19 mouse cellular contexts compared by ENCODE assay signal in the genomic region with DNA sequence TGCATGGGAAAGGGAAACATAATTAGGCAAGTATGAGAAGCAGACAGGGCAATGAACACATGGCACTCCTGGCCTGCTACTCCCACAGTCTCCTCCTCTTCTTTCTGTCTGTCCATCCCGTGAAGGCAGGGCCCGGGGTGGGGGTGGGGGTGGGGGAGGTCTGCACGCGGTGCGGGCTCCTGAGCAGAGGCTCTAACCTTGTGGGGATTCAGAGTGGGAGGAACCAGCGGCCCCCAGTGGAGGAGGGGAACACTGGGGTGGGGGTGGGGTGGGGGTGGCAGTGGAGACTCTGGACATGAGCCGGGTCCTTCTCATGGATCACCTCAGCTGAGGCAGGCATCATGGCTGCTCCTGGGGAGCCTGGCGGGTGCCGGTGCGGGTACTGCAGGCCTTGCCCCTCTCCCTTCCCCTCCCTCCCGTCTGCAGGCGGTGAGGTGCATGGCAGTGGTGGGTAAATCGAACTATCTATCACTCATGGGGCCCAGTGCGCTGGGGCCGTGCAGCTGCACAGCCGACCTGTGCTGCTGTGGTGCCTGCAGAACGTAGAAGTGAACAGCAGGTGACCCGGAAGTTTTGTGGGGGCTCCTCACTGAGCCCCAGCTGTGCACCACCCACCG.
A peak's percentile ranks its signal among the peaks of the same experiment; 100 is the strongest.
DNase-seq lines count a peak whose midpoint lies in the region; ATAC-seq and TF ChIP-seq lines count a peak whose summit lies in the region.
"Had no signal": no experiment of that assay in that cellular context is flagged by ENCODE, and none has a peak within 500 bp of the region (broad histone marks: within the 10 kb centered on the region; RNA-seq: fewer than 3 reads in every experiment).

No protein-coding gene starts in this region.

- TF ChIP-seq CTCF in intestine, postnatal 0 days (IDR thresholded peaks at IDR 0.05; ENCODE audit: low read depth) = no peak
- TF ChIP-seq CTCF in midbrain, postnatal 0 days (IDR thresholded peaks at IDR 0.05) = no peak

- peaks cover 6% of the 10 kb centered on the region; the same call in 1 of the 2 replicates for H3K9me3 ChIP-seq in heart, embryonic 13.5 days
- H3K9me3 ChIP-seq in intestine, postnatal 0 days (ENCODE audit: control insufficient read depth) = no peaks in the 10 kb centered on the region
- no peaks in the 10 kb centered on the region for H3K9me3 ChIP-seq in intestine, embryonic 16.5 days (ENCODE audit: control insufficient read depth, low read length)
- no peaks in the 10 kb centered on the region for H3K9me3 ChIP-seq in midbrain, embryonic 14.5 days (ENCODE audit: control insufficient read depth, low read length)
- H3K9me3 ChIP-seq in midbrain, postnatal 0 days (ENCODE audit: low read length) = no peaks in the 10 kb centered on the region
- no peaks in the 10 kb centered on the region for H3K9me3 ChIP-seq in embryonic facial prominence, embryonic 13.5 days
- H3K9me3 ChIP-seq: limb, embryonic 12.5 days had no signal

- peak overlapping the region; percentile 44 for H3K4me2 ChIP-seq in heart, embryonic 13.5 days
- no peak overlapping the region for H3K4me2 ChIP-seq in intestine, postnatal 0 days (replicated peaks; ENCODE audit: low read depth)
- no peak overlapping the region for H3K4me2 ChIP-seq in intestine, embryonic 16.5 days (ENCODE audit: low read depth, low read length)
- no peak overlapping the region for H3K4me2 ChIP-seq in midbrain, embryonic 14.5 days (ENCODE audit: low read length)
- no peak overlapping the region for H3K4me2 ChIP-seq in midbrain, postnatal 0 days (ENCODE audit: low read depth, low read length, poor library complexity, severe bottlenecking)
- no peak overlapping the region for H3K4me2 ChIP-seq in embryonic facial prominence, embryonic 13.5 days
- H3K4me2 ChIP-seq: limb, embryonic 12.5 days had no signal

- intact Hi-C loops in heart, postnatal 14 days (cut with DNase I) = no loop called here

- H3K9ac ChIP-seq in heart, embryonic 13.5 days = no peak overlapping the region
- H3K9ac ChIP-seq in intestine, postnatal 0 days (ENCODE audit: low read depth, low read length) = no peak overlapping the region
- no peak overlapping the region for H3K9ac ChIP-seq in intestine, embryonic 16.5 days (ENCODE audit: low read depth, low read length)
- H3K9ac ChIP-seq in midbrain, embryonic 14.5 days (replicated peaks; ENCODE audit: low read length) = no peak overlapping the region
- no peak overlapping the region for H3K9ac ChIP-seq in midbrain, postnatal 0 days (replicated peaks; ENCODE audit: low read length, poor library complexity, severe bottlenecking)
- no peak overlapping the region for H3K9ac ChIP-seq in embryonic facial prominence, embryonic 13.5 days
- H3K9ac ChIP-seq: limb, embryonic 12.5 days; liver, embryonic 14.5 days had no signal

- no peaks in the 10 kb centered on the region for H3K27me3 ChIP-seq in heart, embryonic 13.5 days (replicated peaks)
- H3K27me3 ChIP-seq in intestine, postnatal 0 days (replicated peaks; ENCODE audit: control insufficient read depth, insufficient read depth, low read length) = no peaks in the 10 kb centered on the region
- no peaks in the 10 kb centered on the region for H3K27me3 ChIP-seq in intestine, embryonic 16.5 days (replicated peaks; ENCODE audit: control insufficient read depth, insufficient read depth, low read length)
- H3K27me3 ChIP-seq in midbrain, embryonic 14.5 days (ENCODE audit: control insufficient read depth, insufficient read depth, low read length) = no peaks in the 10 kb centered on the region
- H3K27me3 ChIP-seq in midbrain, postnatal 0 days (ENCODE audit: insufficient read depth, low read length) = no peaks in the 10 kb centered on the region
- no peaks in the 10 kb centered on the region for H3K27me3 ChIP-seq in embryonic facial prominence, embryonic 13.5 days
- H3K27me3 ChIP-seq: limb, embryonic 12.5 days had no signal

- DNase-seq in heart, postnatal 14 days = no peak
- no peak for DNase-seq in midbrain, embryonic 14.5 days
- no peak for DNase-seq in midbrain, postnatal 0 days (ENCODE audit: low spot score)
- no peak for DNase-seq in frontal cortex, postnatal 36 days (ENCODE audit: low spot score in 2 of 2)
- DNase-seq: adrenal gland, adult 2 months; cerebellum, postnatal 14 days; embryo, embryonic 11 days; gastrocnemius, adult 2 months; kidney, postnatal 10 days; thymus, adult 2 months had no signal

- H3K36me3 ChIP-seq in heart, embryonic 13.5 days = no peaks in the 10 kb centered on the region
- no peaks in the 10 kb centered on the region for H3K36me3 ChIP-seq in intestine, postnatal 0 days (ENCODE audit: control insufficient read depth, insufficient read depth)
- H3K36me3 ChIP-seq in intestine, embryonic 16.5 days (ENCODE audit: control insufficient read depth, insufficient read depth, low read length) = no peaks in the 10 kb centered on the region
- no peaks in the 10 kb centered on the region for H3K36me3 ChIP-seq in midbrain, embryonic 14.5 days (ENCODE audit: control insufficient read depth, insufficient read depth, low read length)
- no peaks in the 10 kb centered on the region for H3K36me3 ChIP-seq in midbrain, postnatal 0 days (ENCODE audit: insufficient read depth, low read length)
- H3K36me3 ChIP-seq in embryonic facial prominence, embryonic 13.5 days = no peaks in the 10 kb centered on the region
- H3K36me3 ChIP-seq: limb, embryonic 12.5 days had no signal

- H3K4me1 ChIP-seq in heart, embryonic 13.5 days = no peaks in the 10 kb centered on the region
- no peaks in the 10 kb centered on the region for H3K4me1 ChIP-seq in intestine, postnatal 0 days (replicated peaks; ENCODE audit: control insufficient read depth, insufficient read depth, low read length)
- no peaks in the 10 kb centered on the region for H3K4me1 ChIP-seq in intestine, embryonic 16.5 days (ENCODE audit: control insufficient read depth, insufficient read depth, low read length)
- no peaks in the 10 kb centered on the region for H3K4me1 ChIP-seq in midbrain, embryonic 14.5 days (ENCODE audit: control insufficient read depth, insufficient read depth, low read length)
- H3K4me1 ChIP-seq in midbrain, postnatal 0 days (ENCODE audit: insufficient read depth, low read length) = no peaks in the 10 kb centered on the region
- no peaks in the 10 kb centered on the region for H3K4me1 ChIP-seq in embryonic facial prominence, embryonic 13.5 days
- H3K4me1 ChIP-seq: limb, embryonic 12.5 days had no signal

- no peak overlapping the region for H3K27ac ChIP-seq in heart, embryonic 13.5 days (replicated peaks)
- H3K27ac ChIP-seq in intestine, postnatal 0 days (ENCODE audit: low read depth, low read length) = no peak overlapping the region
- no peak overlapping the region for H3K27ac ChIP-seq in intestine, embryonic 16.5 days (ENCODE audit: low read length)
- H3K27ac ChIP-seq in midbrain, embryonic 14.5 days (replicated peaks; ENCODE audit: low read depth, low read length) = no peak overlapping the region
- H3K27ac ChIP-seq in midbrain, postnatal 0 days (ENCODE audit: low read depth, low read length) = no peak overlapping the region
- H3K27ac ChIP-seq in embryonic facial prominence, embryonic 13.5 days = no peak overlapping the region
- H3K27ac ChIP-seq: gastrocnemius, adult 2 months; limb, embryonic 12.5 days; liver, embryonic 14.5 days had no signal

- peak overlapping the region; percentile 18 for H3K4me3 ChIP-seq in heart, embryonic 13.5 days
- H3K4me3 ChIP-seq in intestine, postnatal 0 days (ENCODE audit: low read depth, low read length) = no peak overlapping the region
- H3K4me3 ChIP-seq in intestine, embryonic 16.5 days (ENCODE audit: low read length) = no peak overlapping the region
- H3K4me3 ChIP-seq in midbrain, embryonic 14.5 days (replicated peaks; ENCODE audit: low read depth, low read length) = no peak overlapping the region
- no peak overlapping the region for H3K4me3 ChIP-seq in midbrain, postnatal 0 days (ENCODE audit: low read depth, low read length)
- H3K4me3 ChIP-seq in embryonic facial prominence, embryonic 13.5 days = no peak overlapping the region
- H3K4me3 ChIP-seq: gastrocnemius, adult 2 months; limb, embryonic 12.5 days; myocyte had no signal

- no peak for ATAC-seq in heart, embryonic 13.5 days (ENCODE audit: extremely low read depth, insufficient number of reproducible peaks, low FRiP score, low TSS enrichment)
- ATAC-seq in intestine, postnatal 0 days = 0 out of 2 replicates have a peak, but pooled peaks have one; percentile 13
- ATAC-seq in intestine, embryonic 16.5 days = no peak
- peak; percentile 55 for ATAC-seq in midbrain, embryonic 14.5 days (ENCODE audit: low FRiP score, low TSS enrichment)
- no peak for ATAC-seq in midbrain, postnatal 0 days (ENCODE audit: low FRiP score)
- peak; percentile 43; the same call in 1 of the 2 replicates for ATAC-seq in embryonic facial prominence, embryonic 13.5 days (ENCODE audit: insufficient number of reproducible peaks, insufficient read depth, low FRiP score, low TSS enrichment, low read depth)
- ATAC-seq: forebrain, embryonic 16.5 days; inflammation-experienced regulatory T-cells, adult 6 months had no signal

- 48% methylated on average over 19 of the region's 19 CpGs for WGBS in heart, embryonic 13.5 days
- 76% methylated on average over 19 of the region's 19 CpGs for WGBS in intestine, postnatal 0 days
- WGBS in intestine, embryonic 16.5 days = 65% methylated on average over 19 of the region's 19 CpGs
- WGBS in midbrain, embryonic 14.5 days = 73% methylated on average over 19 of the region's 19 CpGs
- 66% methylated on average over 14 of the region's 19 CpGs for WGBS in midbrain, postnatal 0 days
- 67% methylated on average over 19 of the region's 19 CpGs for WGBS in embryonic facial prominence, embryonic 13.5 days

Comparison
In these comparisons a context has a peak if more than half of its experiments do, and no peak if none do; other contexts are left out.
1. ATAC-seq: peak in intestine, postnatal 0 days (single experiment), midbrain, embryonic 14.5 days (single experiment) and embryonic facial prominence, embryonic 13.5 days (single experiment); none in heart, embryonic 13.5 days (single experiment), intestine, embryonic 16.5 days (single experiment) and midbrain, postnatal 0 days (single experiment).